Mouse (Mus musculus) testis, adult 2 months (tissue): ENCODE data around the gene 0610012G03Rik.

Experiments used
- CTCF ChIP-seq: fragments of 200-500 bp; IDR thresholded peaks from 2 replicates; pipeline ENCODE4 v1.5.1; 2012; ENCODE audit warnings: low read depth, mild to moderate bottlenecking, inconsistent platforms, low read length, moderate library complexity; ENCODE audit not compliant: control insufficient read depth, insufficient read depth, insufficient replicate concordance
- POLR2A ChIP-seq: fragments of 200-500 bp; IDR thresholded peaks from 2 replicates; pipeline ENCODE4 v1.6.1; 2012; ENCODE audit warnings: low read depth, mild to moderate bottlenecking, inconsistent platforms, low read length, moderate library complexity; ENCODE audit not compliant: control insufficient read depth

- no peak for TF ChIP-seq POLR2A
- TF ChIP-seq CTCF, result no peak
These were observed 45.1 kb downstream of the 0610012G03Rik start for GRCm38 (mm10) chr16:31903239-31903638.
